Mouse (Mus musculus): ENCODE data around the gene Proca1. TPM values are rescaled to one million over a fixed set of nuclear protein-coding genes. Genes with fewer than 3 reads are reported as not detected.

Gene Proca1
- polyA plus RNA-seq, 1 experiment from 2014 or later: 0.77 TPM

- Histone ChIP-seq H3K36me3 (ENCODE audit: control insufficient read depth, insufficient read depth) (0 out of 2 replicates have a peak, but pooled peaks cover 4% of the 10 kb centered on the region), H3K27ac (ENCODE audit: low read depth, low read length) (peak overlapping the region; percentile 66), H3K4me2 (replicated peaks; ENCODE audit: low read depth) (peak overlapping the region; percentile 60), H3K9ac (ENCODE audit: low read depth, low read length) (no peak overlapping the region), H3K9me3 (ENCODE audit: control insufficient read depth) (no peaks in the 10 kb centered on the region), H3K4me1 (replicated peaks; ENCODE audit: control insufficient read depth, insufficient read depth, low read length) (peaks cover 5% of the 10 kb centered on the region; the same call in 1 of the 2 replicates), H3K4me3 (ENCODE audit: low read depth, low read length) (peak overlapping the region; percentile 25), H3K27me3 (replicated peaks; ENCODE audit: control insufficient read depth, insufficient read depth, low read length) (no peaks in the 10 kb centered on the region)
- ATAC-seq: peak; percentile 23
- TF ChIP-seq CTCF (IDR thresholded peaks at IDR 0.05; ENCODE audit: low read depth): no peak
- 32% methylated on average over 19 of the region's 19 CpGs for WGBS
Observed at GRCm38 (mm10) chr11:78168541-78169468, 24.4 kb upstream of the Proca1 start.

GRCm38 (mm10) chr11:78170306-78170705 lies 22.9 kb upstream of the Proca1 start:
- no peak for TF ChIP-seq CTCF (IDR thresholded peaks at IDR 0.05; ENCODE audit: low read depth)
- WGBS: 71% methylated on average over 15 of the region's 15 CpGs
- ATAC-seq: no peak
- H3K9me3 ChIP-seq (ENCODE audit: control insufficient read depth): no peaks in the 10 kb centered on the region
- H3K9ac ChIP-seq (ENCODE audit: low read depth, low read length): no peak overlapping the region
- no peaks in the 10 kb centered on the region for H3K27me3 ChIP-seq (replicated peaks; ENCODE audit: control insufficient read depth, insufficient read depth, low read length)
- H3K4me3 ChIP-seq (ENCODE audit: low read depth, low read length): no peak overlapping the region
- H3K36me3 ChIP-seq (ENCODE audit: control insufficient read depth, insufficient read depth): 0 out of 2 replicates have a peak, but pooled peaks cover 4% of the 10 kb centered on the region
- H3K4me2 ChIP-seq (replicated peaks; ENCODE audit: low read depth): no peak overlapping the region
- H3K4me1 ChIP-seq (replicated peaks; ENCODE audit: control insufficient read depth, insufficient read depth, low read length): peaks cover 5% of the 10 kb centered on the region; the same call in 1 of the 2 replicates
- no peak overlapping the region for H3K27ac ChIP-seq (ENCODE audit: low read depth, low read length)

GRCm38 (mm10) chr11:78171328-78171727 lies 21.9 kb upstream of the Proca1 start:
- Histone ChIP-seq H3K27me3 (replicated peaks; ENCODE audit: control insufficient read depth, insufficient read depth, low read length) (no peaks in the 10 kb centered on the region), H3K9ac (ENCODE audit: low read depth, low read length) (no peak overlapping the region), H3K4me3 (ENCODE audit: low read depth, low read length) (no peak overlapping the region), H3K4me1 (replicated peaks; ENCODE audit: control insufficient read depth, insufficient read depth, low read length) (peaks cover 5% of the 10 kb centered on the region; the same call in 1 of the 2 replicates), H3K36me3 (ENCODE audit: control insufficient read depth, insufficient read depth) (0 out of 2 replicates have a peak, but pooled peaks cover 4% of the 10 kb centered on the region), H3K4me2 (replicated peaks; ENCODE audit: low read depth) (no peak overlapping the region), H3K9me3 (ENCODE audit: control insufficient read depth) (no peaks in the 10 kb centered on the region), H3K27ac (ENCODE audit: low read depth, low read length) (no peak overlapping the region)
- 84% methylated on average over 4 of the region's 4 CpGs for WGBS
- no peak for ATAC-seq
- peak; percentile 57 for TF ChIP-seq CTCF (IDR thresholded peaks at IDR 0.05; ENCODE audit: low read depth)

GRCm38 (mm10) chr11:78172034-78172747 lies 21.0 kb upstream of the Proca1 start:
- no peak overlapping the region for H3K27ac ChIP-seq (ENCODE audit: low read depth, low read length)
- H3K9me3 ChIP-seq (ENCODE audit: control insufficient read depth): no peaks in the 10 kb centered on the region
- no peak overlapping the region for H3K9ac ChIP-seq (ENCODE audit: low read depth, low read length)
- no peak overlapping the region for H3K4me3 ChIP-seq (ENCODE audit: low read depth, low read length)
- WGBS: 74% methylated on average over 16 of the region's 16 CpGs
- no peaks in the 10 kb centered on the region; the same call in 1 of the 2 replicates for H3K4me1 ChIP-seq (replicated peaks; ENCODE audit: control insufficient read depth, insufficient read depth, low read length)
- ATAC-seq: no peak
- 0 out of 2 replicates have a peak, but pooled peaks cover 4% of the 10 kb centered on the region for H3K36me3 ChIP-seq (ENCODE audit: control insufficient read depth, insufficient read depth)
- peak; percentile 63 for TF ChIP-seq CTCF (IDR thresholded peaks at IDR 0.05; ENCODE audit: low read depth)
- no peaks in the 10 kb centered on the region for H3K27me3 ChIP-seq (replicated peaks; ENCODE audit: control insufficient read depth, insufficient read depth, low read length)
- no peak overlapping the region for H3K4me2 ChIP-seq (replicated peaks; ENCODE audit: low read depth)

GRCm38 (mm10) chr11:78172748-78173383 lies 20.3 kb upstream of the Proca1 start:
- no peak for TF ChIP-seq CTCF (IDR thresholded peaks at IDR 0.05; ENCODE audit: low read depth)
- 68% methylated on average over 19 of the region's 19 CpGs for WGBS
- no peaks in the 10 kb centered on the region for H3K27me3 ChIP-seq (replicated peaks; ENCODE audit: control insufficient read depth, insufficient read depth, low read length)

More at GRCm38 (mm10) chr11:78172748-78173383, 20.3 kb upstream of the Proca1 start:
- Histone ChIP-seq H3K4me2 (replicated peaks; ENCODE audit: low read depth) (no peak overlapping the region), H3K27ac (ENCODE audit: low read depth, low read length) (no peak overlapping the region), H3K4me1 (replicated peaks; ENCODE audit: control insufficient read depth, insufficient read depth, low read length) (no peaks in the 10 kb centered on the region; the same call in 1 of the 2 replicates), H3K36me3 (ENCODE audit: control insufficient read depth, insufficient read depth) (0 out of 2 replicates have a peak, but pooled peaks cover 4% of the 10 kb centered on the region), H3K4me3 (ENCODE audit: low read depth, low read length) (no peak overlapping the region), H3K9ac (ENCODE audit: low read depth, low read length) (no peak overlapping the region), H3K9me3 (ENCODE audit: control insufficient read depth) (no peaks in the 10 kb centered on the region)
- no peak for ATAC-seq
